8 mouse cellular contexts compared by ENCODE assay signal in the genomic region with DNA sequence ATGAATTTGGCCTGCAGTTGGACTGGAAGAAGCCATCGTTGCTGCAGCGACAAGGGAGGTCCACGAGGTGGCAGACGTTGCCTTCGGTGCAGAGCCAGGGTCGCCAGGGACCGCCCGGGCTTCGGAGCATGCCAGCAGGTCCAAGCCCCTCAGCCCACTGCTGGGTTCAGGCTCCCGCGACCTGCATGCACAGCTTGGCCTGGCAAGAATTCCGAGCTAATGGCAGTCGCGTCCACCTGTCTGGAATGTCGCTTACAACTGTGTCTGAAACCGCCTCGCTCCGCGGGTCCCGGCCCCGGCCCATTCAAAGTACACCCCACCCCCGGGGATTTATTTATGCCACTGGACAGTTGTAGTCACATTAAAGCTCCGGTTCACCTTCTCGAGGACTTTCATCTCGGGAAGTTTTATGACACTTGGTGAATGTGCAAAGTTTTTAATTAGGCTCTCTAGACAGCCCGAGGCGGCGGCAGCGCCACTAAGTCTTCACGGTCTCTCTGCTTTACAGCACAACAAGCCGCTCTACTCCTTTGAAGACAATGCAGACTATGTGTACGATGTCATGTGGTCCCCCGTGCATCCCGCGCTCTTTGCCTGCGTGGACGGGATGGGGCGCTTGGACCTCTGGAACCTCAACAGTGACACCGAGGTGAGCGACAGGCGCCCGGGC.
A peak's percentile ranks its signal among the peaks of the same experiment; 100 is the strongest.
DNase-seq lines count a peak whose midpoint lies in the region; ATAC-seq and TF ChIP-seq lines count a peak whose summit lies in the region.

No protein-coding gene starts in this region.

- in situ Hi-C loops in CH12.LX (cut with MboI; ENCODE audit: low pct_ligation_motif_present, low pct_unique_long_range_greater_than_20kb, low sequenced_read_pairs), result no loop called here

- H3K4me1 ChIP-seq in CH12.LX (ENCODE audit: control insufficient read depth in 1 of 2, insufficient read depth in 2 of 2), result peaks cover 0 to 10% of the 10 kb centered on the region in 2 experiments; a peak in 3 of 4 replicates
- no peaks in the 10 kb centered on the region for H3K4me1 ChIP-seq in brown adipose tissue, adult 24 weeks (ENCODE audit: control insufficient read depth, insufficient read depth, insufficient read length, low read length)
- 0 out of 2 replicates have a peak, but pooled peaks cover 2% of the 10 kb centered on the region for H3K4me1 ChIP-seq in forebrain, embryonic 11.5 days (replicated peaks; ENCODE audit: control insufficient read depth, insufficient read depth, low read length)
- peaks cover 3% of the 10 kb centered on the region; the same call in 1 of the 2 replicates for H3K4me1 ChIP-seq in heart, embryonic 15.5 days (replicated peaks)
- no peaks in the 10 kb centered on the region for H3K4me1 ChIP-seq in liver, embryonic 11.5 days (replicated peaks; ENCODE audit: control insufficient read depth, insufficient read depth, low read length)
- H3K4me1 ChIP-seq in stomach, postnatal 0 days (replicated peaks; ENCODE audit: control insufficient read depth, insufficient read depth), result no peaks in the 10 kb centered on the region

- 0 out of 4 replicates have a peak, but pooled peaks of 1 of the 2 experiments have one; percentile 15 for TF ChIP-seq CTCF in CH12.LX (conservative IDR thresholded peaks at IDR 0.05 in 1 of 2, IDR thresholded peaks at IDR 0.05 in 1 of 2; ENCODE audit: low read depth in 2 of 2, low read length in 2 of 2)
- peak; percentile 94 for TF ChIP-seq CTCF in stomach, postnatal 0 days (IDR thresholded peaks at IDR 0.05; ENCODE audit: low read depth)

- no peak for DNase-seq in CH12.LX (ENCODE audit: extremely low read depth)
- peak; percentile 94 for DNase-seq in forebrain, embryonic 11.5 days (ENCODE audit: low spot score)
- DNase-seq in kidney, postnatal 10 days, result peak; percentile 88
- peak; percentile 73 for DNase-seq in liver, embryonic 11.5 days (ENCODE audit: low spot score)
- DNase-seq in naive thymus-derived CD4-positive, alpha-beta T cell, adult 2 months (ENCODE audit: low read depth), result peak; percentile 3
- DNase-seq in stomach, postnatal 0 days (ENCODE audit: low spot score), result peak; percentile 81

- dilution Hi-C loops in CH12.LX (cut with MboI; ENCODE audit: extremely low pct_ligation_motif_present, extremely low pct_unique_long_range_greater_than_20kb, low sequenced_read_pairs), result no loop called here

- H3K4me3 ChIP-seq in CH12.LX (replicated peaks in 1 of 3; ENCODE audit: low read depth in 2 of 3, low read length in 2 of 3, poor library complexity in 1 of 3), result no peak overlapping the region
- H3K4me3 ChIP-seq in brown adipose tissue, adult 24 weeks (ENCODE audit: insufficient read depth, low read depth, low read length), result peak overlapping the region; percentile 49
- peak overlapping the region; percentile 42 for H3K4me3 ChIP-seq in forebrain, embryonic 11.5 days (ENCODE audit: low read depth, low read length)
- peak overlapping the region; percentile 65 for H3K4me3 ChIP-seq in heart, embryonic 15.5 days
- peak overlapping the region; percentile 53 for H3K4me3 ChIP-seq in liver, embryonic 11.5 days (ENCODE audit: low read depth, low read length)
- H3K4me3 ChIP-seq in stomach, postnatal 0 days (ENCODE audit: low read depth, low read length), result peak overlapping the region; percentile 59

- peak; percentile 35 for TF ChIP-seq RAD21 in CH12.LX (IDR thresholded peaks at IDR 0.05; ENCODE audit: low read depth, low read length)

- H3K4me2 ChIP-seq in CH12.LX (ENCODE audit: insufficient read depth, low read depth, poor library complexity, severe bottlenecking), result no peak overlapping the region
- peak overlapping the region; percentile 86 for H3K4me2 ChIP-seq in forebrain, embryonic 11.5 days (ENCODE audit: low read depth, low read length, severe bottlenecking)
- H3K4me2 ChIP-seq in heart, embryonic 15.5 days, result peak overlapping the region; percentile 92
- H3K4me2 ChIP-seq in liver, embryonic 11.5 days, result peak overlapping the region; percentile 92
- H3K4me2 ChIP-seq in stomach, postnatal 0 days (replicated peaks; ENCODE audit: low read depth), result peak overlapping the region; percentile 99

- no peaks in the 10 kb centered on the region for H3K9me3 ChIP-seq in CH12.LX (replicated peaks; ENCODE audit: low read length)
- H3K9me3 ChIP-seq in forebrain, embryonic 11.5 days (ENCODE audit: control insufficient read depth, low read length), result no peaks in the 10 kb centered on the region
- H3K9me3 ChIP-seq in heart, embryonic 15.5 days (replicated peaks), result no peaks in the 10 kb centered on the region
- no peaks in the 10 kb centered on the region for H3K9me3 ChIP-seq in liver, embryonic 11.5 days (ENCODE audit: control insufficient read depth, low read length)
- H3K9me3 ChIP-seq in stomach, postnatal 0 days (ENCODE audit: control insufficient read depth, low read length), result no peaks in the 10 kb centered on the region

- ATAC-seq in forebrain, embryonic 11.5 days (replicated peaks; ENCODE audit: low FRiP score), result peak; percentile 95
- peak; percentile 88 for ATAC-seq in heart, embryonic 15.5 days (replicated peaks; ENCODE audit: insufficient number of reproducible peaks, insufficient read depth, low FRiP score, low read depth)
- ATAC-seq in liver, embryonic 11.5 days (replicated peaks; ENCODE audit: low FRiP score), result peak; percentile 79
- peak; percentile 87 for ATAC-seq in stomach, postnatal 0 days (ENCODE audit: low FRiP score, low TSS enrichment)

- no peaks in the 10 kb centered on the region for H3K79me2 ChIP-seq in CH12.LX (replicated peaks; ENCODE audit: control insufficient read depth, extremely low read depth, insufficient read depth, poor library complexity, severe bottlenecking)

- no peak overlapping the region for H3K27ac ChIP-seq in CH12.LX (ENCODE audit: insufficient read depth, low read depth)
- no peak overlapping the region for H3K27ac ChIP-seq in brown adipose tissue, adult 24 weeks (replicated peaks; ENCODE audit: low read depth, low read length)
- H3K27ac ChIP-seq in forebrain, embryonic 11.5 days (ENCODE audit: low read depth, low read length), result no peak overlapping the region
- H3K27ac ChIP-seq in heart, embryonic 15.5 days, result no peak overlapping the region
- H3K27ac ChIP-seq in liver, embryonic 11.5 days (ENCODE audit: low read depth, low read length), result no peak overlapping the region
- H3K27ac ChIP-seq in stomach, postnatal 0 days (replicated peaks), result no peak overlapping the region

- no peaks in the 10 kb centered on the region for H3K36me3 ChIP-seq in CH12.LX (replicated peaks in 1 of 2; ENCODE audit: control insufficient read depth in 1 of 2, insufficient read depth in 1 of 2, low read length in 1 of 2)
- no peaks in the 10 kb centered on the region for H3K36me3 ChIP-seq in forebrain, embryonic 11.5 days (ENCODE audit: control insufficient read depth, insufficient read depth, low read length)
- H3K36me3 ChIP-seq in heart, embryonic 15.5 days, result no peaks in the 10 kb centered on the region
- no peaks in the 10 kb centered on the region for H3K36me3 ChIP-seq in liver, embryonic 11.5 days (ENCODE audit: control insufficient read depth, insufficient read depth, low read length)
- H3K36me3 ChIP-seq in stomach, postnatal 0 days (ENCODE audit: control insufficient read depth, insufficient read depth, low read length), result no peaks in the 10 kb centered on the region

- 2% methylated on average over 42 of the region's 42 CpGs for WGBS in forebrain, embryonic 11.5 days
- 4% methylated on average over 42 of the region's 42 CpGs for WGBS in heart, embryonic 15.5 days
- 5% methylated on average over 42 of the region's 42 CpGs for WGBS in liver, embryonic 11.5 days
- 6% methylated on average over 42 of the region's 42 CpGs for WGBS in stomach, postnatal 0 days

- no peak for TF ChIP-seq EP300 in CH12.LX (IDR thresholded peaks at IDR 0.05; ENCODE audit: low read length)
- no peak for TF ChIP-seq EP300 in stomach, postnatal 0 days (optimal IDR thresholded peaks at IDR 0.05)

- no peaks in the 10 kb centered on the region for H3K27me3 ChIP-seq in CH12.LX (replicated peaks)
- H3K27me3 ChIP-seq in forebrain, embryonic 11.5 days (ENCODE audit: control insufficient read depth, insufficient read depth, low read length), result no peaks in the 10 kb centered on the region; the same call in 1 of the 2 replicates
- H3K27me3 ChIP-seq in heart, embryonic 15.5 days, result 0 out of 2 replicates have a peak, but pooled peaks cover 2% of the 10 kb centered on the region
- no peaks in the 10 kb centered on the region for H3K27me3 ChIP-seq in liver, embryonic 11.5 days (replicated peaks; ENCODE audit: control insufficient read depth, insufficient read depth, low read length)
- H3K27me3 ChIP-seq in stomach, postnatal 0 days (ENCODE audit: control insufficient read depth, insufficient read depth, low read length), result no peaks in the 10 kb centered on the region

- no peak overlapping the region for H3K9ac ChIP-seq in CH12.LX (ENCODE audit: insufficient read depth, low read depth)
- peak overlapping the region; percentile 55 for H3K9ac ChIP-seq in forebrain, embryonic 11.5 days (ENCODE audit: low read length)
- H3K9ac ChIP-seq in heart, embryonic 15.5 days, result peak overlapping the region; percentile 63
- H3K9ac ChIP-seq in liver, embryonic 11.5 days (ENCODE audit: low read depth, low read length), result peak overlapping the region; percentile 48
- H3K9ac ChIP-seq in stomach, postnatal 0 days (ENCODE audit: low read length), result peak overlapping the region; percentile 47

- TF ChIP-seq POLR2A in CH12.LX (IDR thresholded peaks at IDR 0.05; ENCODE audit: low read depth, low read length), result no peak

TF ChIP-seq in CH12.LX, 34 proteins besides CTCF, POLR2A, EP300 and RAD21:
- TF ChIP-seq IRF4 (IDR thresholded peaks at IDR 0.05; ENCODE audit: low read depth, low read length), result no peak
- no peak for TF ChIP-seq SMC3 (IDR thresholded peaks at IDR 0.05; ENCODE audit: low read depth, low read length)
- TF ChIP-seq HCFC1 (IDR thresholded peaks at IDR 0.05; ENCODE audit: low read depth, low read length), result no peak
- TF ChIP-seq ELF1 (IDR thresholded peaks at IDR 0.05; ENCODE audit: low read depth, low read length), result no peak
- no peak for TF ChIP-seq MYC (IDR thresholded peaks at IDR 0.05; ENCODE audit: low read depth, low read length)
- no peak for TF ChIP-seq E2F4 (IDR thresholded peaks at IDR 0.05; ENCODE audit: insufficient replicate concordance, low read depth, low read length)
- TF ChIP-seq MXI1 (IDR thresholded peaks at IDR 0.05; ENCODE audit: low read depth, low read length), result no peak
- no peak for TF ChIP-seq MAX (IDR thresholded peaks at IDR 0.05; ENCODE audit: low read length)
- TF ChIP-seq ZKSCAN1 (IDR thresholded peaks at IDR 0.05; ENCODE audit: borderline replicate concordance, low read depth, low read length), result no peak

Comparison
In these comparisons a context has a peak if more than half of its experiments do, and no peak if none do; other contexts are left out.
1. H3K4me3 ChIP-seq: peak in brown adipose tissue, adult 24 weeks (single experiment), forebrain, embryonic 11.5 days (single experiment), heart, embryonic 15.5 days (single experiment), liver, embryonic 11.5 days (single experiment) and stomach, postnatal 0 days (single experiment); none in CH12.LX (0 of 3).
2. Peak in every context shown above with its lines, with median percentiles within 50 percentile points of each other: ATAC-seq.